Mouse (Mus musculus): ENCODE data around the gene Hacl1. TPM values are rescaled to one million over a fixed set of nuclear protein-coding genes. Genes with fewer than 3 reads are reported as not detected.

The Hacl1 gene
- 540 TPM for polyA plus RNA-seq (2014; fragmentation: Illumina TruSeq; extraction: RNeasy Lipid Tissue Mini Kit (QIAGEN cat#74804); ENCODE audit: low read depth, low replicate concordance)

GRCm38 (mm10) chr14:31640890-31641505 is at the start of gene Hacl1, which contains the start of gene Btd:
TSS of gene Hacl1 (minus strand) at chr14:31641286.
TSS of gene Btd (plus strand) at chr14:31641028.

GRCm38 (mm10) chr14:31640346-31640889 is 668 bp downstream of the Hacl1 start, which contains the start of gene Gm49387:
TSS of gene Gm49387 (minus strand) at chr14:31640878.

GRCm38 (mm10) chr14:31591243-31591642 is 49.8 kb downstream of the Hacl1 start, which contains the start of gene Colq:
TSS of gene Colq (minus strand) at chr14:31591343.

Other genes with a start within 250 kb of the Hacl1 start
- gene Sh3bp5, start 205.2 kb downstream of the Hacl1 start, polyA plus RNA-seq (2014; fragmentation: Illumina TruSeq; extraction: RNeasy Lipid Tissue Mini Kit (QIAGEN cat#74804); ENCODE audit: low read depth, low replicate concordance), result 53.7 TPM
- 35.4 TPM for gene Eaf1, start 146.9 kb downstream of the Hacl1 start, polyA plus RNA-seq (2014; fragmentation: Illumina TruSeq; extraction: RNeasy Lipid Tissue Mini Kit (QIAGEN cat#74804); ENCODE audit: low read depth, low replicate concordance)
- 26.8 TPM for gene Mettl6, start 146.2 kb downstream of the Hacl1 start, polyA plus RNA-seq (2014; fragmentation: Illumina TruSeq; extraction: RNeasy Lipid Tissue Mini Kit (QIAGEN cat#74804); ENCODE audit: low read depth, low replicate concordance)
- not detected for gene Colq, start 49.9 kb downstream of the Hacl1 start, polyA plus RNA-seq (2014; fragmentation: Illumina TruSeq; extraction: RNeasy Lipid Tissue Mini Kit (QIAGEN cat#74804); ENCODE audit: low read depth, low replicate concordance)
- gene Gm49387, start 408 bp downstream of the Hacl1 start, polyA plus RNA-seq (2014; fragmentation: Illumina TruSeq; extraction: RNeasy Lipid Tissue Mini Kit (QIAGEN cat#74804); ENCODE audit: low read depth, low replicate concordance), result not detected
- gene Btd, start 258 bp downstream of the Hacl1 start, polyA plus RNA-seq (2014; fragmentation: Illumina TruSeq; extraction: RNeasy Lipid Tissue Mini Kit (QIAGEN cat#74804); ENCODE audit: low read depth, low replicate concordance), result 13.3 TPM
- gene Ankrd28, start 189.4 kb upstream of the Hacl1 start, polyA plus RNA-seq (2014; fragmentation: Illumina TruSeq; extraction: RNeasy Lipid Tissue Mini Kit (QIAGEN cat#74804); ENCODE audit: low read depth, low replicate concordance), result 24.6 TPM

Measured in liver, adult 10 weeks (tissue).